Mouse (Mus musculus) WW6 (cell line): ENCODE results near the gene Pam.

Experiments used
- DNase-seq: peaks from one replicate; pipeline ENCODE4 v3.0.0-alpha.2; 2013; ENCODE audit warnings: low read depth, low spot score

Gene Pam

GRCm38 (mm10) chr1:97915726-97916125 lies 179.7 kb downstream of the Pam start:
- no peak for DNase-seq

- DNase-seq = no peak
Observed at GRCm38 (mm10) chr1:97910874-97911273, 184.6 kb downstream of the Pam start.

GRCm38 (mm10) chr1:97909561-97909960 lies 185.9 kb downstream of the Pam start:
- no peak for DNase-seq

DNA sequence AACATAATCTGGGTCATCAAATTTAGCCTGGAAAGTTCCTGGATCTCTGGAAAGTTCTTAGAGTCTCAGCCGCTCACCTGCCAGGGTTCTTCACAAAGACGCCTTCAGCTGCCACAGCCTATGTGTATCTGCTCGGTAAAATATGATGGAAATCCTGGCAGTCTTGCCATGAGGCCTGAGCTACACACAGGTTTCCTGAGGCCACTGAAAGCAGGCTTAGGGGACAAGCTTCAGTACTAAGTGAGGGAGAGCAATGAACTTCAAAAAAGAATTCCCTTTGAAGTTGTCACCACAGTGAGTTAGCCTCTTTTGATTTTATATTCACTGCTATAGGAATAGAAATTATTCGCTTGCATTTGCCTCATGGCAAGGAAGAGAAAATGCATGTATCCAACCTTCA lies 186.7 kb downstream of the Pam start:
- no peak for DNase-seq

DNA sequence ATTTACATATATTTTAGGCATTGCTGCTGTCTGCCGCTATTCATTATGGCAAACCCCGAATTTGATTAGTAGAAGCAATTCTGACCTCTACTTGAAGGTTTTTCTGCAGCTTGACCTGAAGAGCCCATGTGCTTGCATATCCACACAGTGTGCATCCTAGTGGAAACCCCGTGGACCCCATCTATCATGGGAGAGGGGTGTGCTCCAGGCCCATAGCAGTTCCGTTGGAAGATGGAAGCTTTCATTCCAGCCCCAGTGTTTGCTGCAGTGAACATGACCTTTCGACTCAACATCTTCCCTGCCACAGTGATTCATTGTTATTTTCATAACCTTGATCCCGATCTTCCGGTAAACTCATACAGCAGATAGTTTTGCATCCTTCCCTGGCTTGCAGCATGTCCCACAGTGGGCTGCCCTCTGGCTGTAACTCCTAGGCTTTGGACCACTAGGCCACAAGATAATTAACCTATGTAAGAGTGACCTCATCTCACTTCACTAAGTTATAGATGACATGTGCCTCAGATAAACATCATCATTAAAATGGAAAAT lies 191.5 kb downstream of the Pam start:
- no peak for DNase-seq

GRCm38 (mm10) chr1:97902830-97903229 lies 192.6 kb downstream of the Pam start:
- DNase-seq = no peak

DNA sequence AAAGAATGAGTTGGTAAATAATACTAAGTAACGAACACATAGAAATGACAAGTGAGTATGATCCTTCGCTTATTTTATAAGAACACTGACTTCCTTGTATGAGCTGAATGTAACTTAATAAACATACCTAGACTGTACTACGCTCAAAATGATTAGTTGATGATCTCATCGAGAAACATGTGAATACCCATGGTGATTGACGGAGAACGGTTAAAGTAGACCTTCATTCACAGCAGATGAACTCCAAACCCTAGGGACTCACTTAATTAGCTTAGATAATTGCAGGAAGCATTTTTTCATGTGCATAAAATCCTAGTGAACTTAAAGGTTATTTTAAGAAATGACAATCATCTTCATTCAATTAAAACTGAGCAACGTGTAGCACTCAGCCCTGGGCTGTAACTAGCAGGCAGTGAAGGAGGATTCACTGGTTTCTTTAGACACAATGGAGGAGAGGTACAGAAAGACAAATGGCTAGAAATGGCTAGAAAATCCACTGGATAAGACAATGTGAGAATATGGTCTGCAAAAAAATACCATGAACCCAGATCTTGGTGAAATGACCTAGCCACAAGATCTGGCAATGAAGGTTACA lies 194.8 kb downstream of the Pam start:
- DNase-seq = no peak

DNA sequence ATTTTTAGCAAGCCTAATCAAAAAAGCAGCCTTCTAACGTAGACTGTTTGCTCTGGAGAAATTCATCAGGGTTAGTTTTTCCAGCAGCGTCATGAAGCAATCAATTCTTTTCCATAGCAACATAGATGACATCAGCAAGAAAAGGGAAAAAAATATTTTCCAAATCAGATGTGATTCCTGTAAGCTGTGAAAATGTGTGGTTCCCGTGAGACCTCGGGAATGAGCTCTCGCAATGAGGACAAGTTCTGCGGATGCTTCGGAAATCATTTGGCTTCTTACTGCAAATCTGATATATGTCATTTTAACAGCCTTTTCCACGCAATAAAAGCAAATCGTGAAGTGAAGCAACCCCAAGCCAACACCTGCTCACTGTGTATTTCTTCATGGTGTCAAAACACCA lies 207.9 kb downstream of the Pam start:
- no peak for DNase-seq

GRCm38 (mm10) chr1:97883498-97883897 lies 211.9 kb downstream of the Pam start:
- no peak for DNase-seq

DNA sequence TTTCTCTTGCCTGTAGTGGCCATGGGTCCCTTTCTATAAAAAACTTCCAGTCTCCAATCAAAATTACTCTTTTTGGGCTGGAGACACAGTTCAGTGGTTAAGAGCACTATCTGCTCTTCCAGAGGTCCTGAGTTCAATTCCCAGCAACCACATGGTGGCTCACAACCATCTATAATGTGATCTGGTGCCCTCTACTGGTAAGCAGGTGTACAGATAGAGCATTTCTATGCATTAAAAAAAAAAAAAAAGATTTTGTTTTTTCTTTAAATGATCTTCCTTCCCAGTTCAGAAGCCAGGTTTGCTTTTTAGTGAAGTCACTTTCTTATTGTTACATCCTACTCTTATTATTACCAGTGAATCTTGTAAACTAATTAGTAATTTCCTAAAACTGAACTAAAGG lies 218.4 kb downstream of the Pam start:
- no peak for DNase-seq

GRCm38 (mm10) chr1:97873490-97874054 lies 221.9 kb downstream of the Pam start:
- no peak for DNase-seq

DNA sequence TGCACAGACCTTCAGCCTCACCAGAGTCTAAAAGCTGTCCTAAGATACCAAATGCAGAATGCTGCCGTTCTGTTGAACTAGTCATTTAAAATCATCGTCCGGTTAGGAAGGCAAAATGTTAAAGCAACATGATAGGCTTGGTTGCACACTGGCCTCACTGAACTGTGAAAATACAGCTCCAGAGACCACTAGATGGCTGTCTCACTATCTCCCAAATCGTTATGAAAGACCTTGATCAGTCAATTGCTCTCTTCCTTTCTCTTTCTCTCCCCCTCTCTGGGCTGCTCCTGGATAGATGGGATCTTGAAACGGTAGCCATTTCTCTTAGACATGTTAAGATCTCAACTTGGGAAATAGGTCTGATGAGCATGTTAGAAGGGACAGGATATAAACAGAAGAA lies 223.0 kb downstream of the Pam start:
- DNase-seq = no peak

- no peak for DNase-seq
Observed at GRCm38 (mm10) chr1:97872072-97872471, 223.4 kb downstream of the Pam start.

DNA sequence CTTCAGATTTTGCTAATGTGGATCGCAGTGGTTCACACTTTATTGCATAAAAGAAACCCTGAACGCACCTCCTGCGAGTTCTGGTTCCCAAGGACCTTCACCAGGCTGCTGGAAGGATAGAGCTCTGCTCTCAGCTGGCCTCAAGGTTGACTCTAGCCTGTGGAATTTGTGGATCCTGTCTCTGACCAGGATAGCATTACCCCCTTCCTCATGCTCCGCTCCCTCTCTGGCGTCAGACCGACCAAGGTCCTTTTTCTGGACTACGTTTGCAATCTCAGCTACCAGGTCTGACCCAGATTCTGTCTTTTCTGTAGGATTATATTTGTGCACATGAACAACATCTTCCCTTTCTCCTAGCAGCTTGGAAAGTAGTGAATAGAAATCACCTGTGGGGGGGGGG lies 231.3 kb downstream of the Pam start:
- no peak for DNase-seq

- no peak for DNase-seq
Observed at GRCm38 (mm10) chr1:97863140-97863539, 232.3 kb downstream of the Pam start.

DNA sequence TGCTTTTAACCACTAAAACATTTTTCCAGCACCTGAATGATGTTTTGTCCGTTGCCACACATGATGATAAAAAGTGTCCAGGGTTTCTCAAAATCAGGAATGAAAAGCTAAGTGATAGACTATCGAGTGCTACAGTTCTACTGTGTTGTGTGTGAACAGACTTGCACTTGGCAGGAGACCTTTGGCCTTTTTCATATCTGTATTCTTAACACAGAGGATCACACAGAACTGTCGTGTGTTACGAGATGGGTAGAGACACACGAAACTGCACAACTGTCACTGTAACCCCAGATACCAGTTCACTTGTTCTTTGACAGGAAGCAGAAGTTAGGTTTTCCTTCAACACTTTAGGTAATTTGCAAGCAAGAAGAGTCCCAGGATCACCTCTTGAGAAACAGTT lies 232.7 kb downstream of the Pam start:
- no peak for DNase-seq

DNA sequence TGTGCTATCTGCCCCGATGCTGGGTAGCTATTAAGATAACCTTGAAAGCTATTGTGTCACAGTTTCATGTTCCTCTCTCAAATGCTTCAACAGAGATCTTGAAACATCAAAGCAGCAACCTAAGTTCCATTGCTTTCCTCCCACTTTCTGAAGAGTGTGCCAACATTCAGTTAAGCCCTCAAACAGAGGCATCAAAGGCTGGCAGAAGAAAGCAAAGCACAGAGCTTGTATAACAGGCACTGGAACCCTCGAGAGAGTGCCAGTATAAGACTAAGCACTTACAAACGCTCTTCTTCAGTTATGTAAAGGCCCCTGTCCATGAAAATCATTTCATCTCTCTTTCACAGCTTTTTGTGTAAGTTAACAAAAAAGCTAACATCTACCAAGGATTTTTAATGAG lies 241.2 kb downstream of the Pam start:
- DNase-seq = no peak

- DNase-seq = no peak
Observed at GRCm38 (mm10) chr1:97851601-97852175, 243.8 kb downstream of the Pam start.

DNA sequence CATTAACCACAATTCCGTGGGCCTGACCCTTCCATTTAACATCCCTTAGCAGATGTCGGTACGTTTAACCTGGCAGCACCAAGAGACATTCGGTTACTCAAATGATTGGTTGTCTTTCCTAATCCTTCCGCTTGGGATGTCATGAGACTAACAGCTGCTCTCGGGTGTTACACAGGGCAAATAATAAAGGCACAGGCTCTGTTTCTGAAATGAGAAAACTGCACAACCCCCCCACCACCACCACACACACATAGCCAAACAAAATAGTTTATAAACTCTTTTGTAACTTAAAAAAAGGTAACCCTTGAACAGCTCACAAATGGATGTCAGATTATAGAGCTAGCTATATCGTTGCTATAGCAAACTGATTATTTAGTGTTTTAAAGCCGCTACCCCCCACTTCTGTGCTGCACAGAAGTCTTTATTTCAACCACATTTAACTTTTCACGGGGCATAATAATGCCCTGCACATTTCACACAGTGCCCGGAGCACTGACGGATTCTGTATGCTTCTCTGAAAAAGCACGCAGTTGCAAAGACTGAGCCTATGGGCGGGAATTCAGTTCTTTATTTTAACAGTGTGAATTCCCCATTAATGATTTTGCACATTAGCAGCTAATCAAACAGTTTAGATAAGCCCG lies 246.7 kb downstream of the Pam start:
- DNase-seq = no peak

- DNase-seq = no peak
Observed at GRCm38 (mm10) chr1:97843220-97843992, 252.0 kb downstream of the Pam start.

DNA sequence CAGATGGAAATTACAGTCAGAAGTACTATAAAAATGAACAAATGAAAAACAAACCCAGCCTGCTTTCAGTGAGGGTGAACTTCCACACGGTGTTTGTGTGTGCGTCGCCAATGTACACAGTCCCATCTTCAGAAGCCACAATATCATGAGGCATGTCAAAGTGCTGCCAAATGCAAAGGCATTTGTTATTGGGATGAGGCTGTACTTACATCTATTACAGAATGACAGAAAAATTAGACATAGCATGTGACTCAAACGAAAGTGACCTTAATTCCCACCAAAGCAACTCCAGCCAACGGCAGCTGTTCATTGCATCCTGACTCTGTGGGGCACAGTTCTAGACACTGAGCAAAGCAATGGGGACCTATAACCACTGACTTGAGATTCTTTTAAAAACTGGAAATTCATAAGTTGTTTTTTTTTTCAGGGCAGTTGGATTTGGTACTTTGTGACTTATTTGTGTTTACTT lies 261.1 kb downstream of the Pam start:
- DNase-seq = no peak
